Mouse (Mus musculus) ZHBTc4 (cell line): ENCODE measurements around the gene Fam107b.

Source experiments
- DNase-seq: peaks from one replicate; pipeline ENCODE4 v3.0.0-alpha.2; 2011; ENCODE audit warnings: low read depth, low spot score

Fam107b gene

DNA sequence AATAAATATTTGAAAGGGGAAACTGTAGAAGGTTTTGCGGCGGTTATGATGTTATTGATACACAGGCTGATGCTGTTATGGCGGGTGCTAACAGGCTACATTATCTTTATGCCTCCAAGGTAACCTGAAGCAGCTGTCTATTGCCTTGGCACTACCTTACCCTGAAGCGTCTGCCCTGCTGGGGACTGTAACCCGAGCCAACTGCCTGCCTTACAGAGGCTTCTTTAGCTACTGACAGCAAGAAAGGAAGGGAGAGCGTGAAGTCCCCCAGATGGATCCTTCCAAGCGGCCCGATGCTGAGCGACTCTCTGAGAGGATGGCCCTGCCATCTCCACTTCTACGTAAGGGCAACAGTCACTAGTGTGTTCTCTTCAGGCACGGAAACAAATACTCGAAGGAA is at the start of gene Fam107b:
Gene Fam107b (plus strand): TSS at position 303 of the 400 bp plus-strand sequence.
- no peak for DNase-seq

DNA sequence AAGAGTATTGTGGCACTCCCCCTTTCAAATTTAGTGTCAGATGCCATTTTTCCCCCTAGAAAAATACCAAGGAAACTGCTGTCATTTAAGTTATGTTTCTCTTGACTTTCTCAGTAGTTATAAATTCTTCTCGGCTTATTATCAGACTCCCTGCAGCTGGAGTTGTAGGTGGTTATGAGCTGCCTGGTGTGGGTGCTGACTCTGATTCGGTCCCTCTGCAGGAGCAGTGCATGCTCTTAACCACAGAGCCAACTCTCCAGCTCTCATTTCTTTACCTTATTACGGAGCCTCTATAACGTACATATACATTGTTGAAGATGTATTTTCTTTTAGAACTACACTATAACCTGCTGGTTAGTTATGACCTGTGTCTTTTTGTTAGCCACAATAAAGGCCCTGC is 47.7 kb upstream of the Fam107b start:
- DNase-seq, result no peak

DNA sequence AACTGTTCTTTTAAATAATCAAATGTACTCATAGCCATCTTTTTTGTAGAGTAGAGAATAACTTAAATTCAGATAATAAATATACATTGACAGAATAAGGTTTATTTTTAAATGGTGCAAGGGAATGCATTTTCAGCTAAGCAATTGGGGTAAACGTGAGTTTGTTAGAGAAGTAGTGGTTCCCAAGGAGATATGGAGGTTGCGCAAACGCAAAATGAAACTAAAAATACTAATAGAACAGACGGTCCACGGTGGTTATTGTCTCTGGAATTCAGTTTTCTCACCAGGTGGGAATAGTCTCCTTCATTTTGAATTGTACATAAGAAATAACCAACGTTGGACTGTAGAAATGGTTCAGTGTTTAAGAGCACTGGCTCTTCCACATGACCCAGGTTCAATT is 44.0 kb upstream of the Fam107b start:
- no peak for DNase-seq

DNA sequence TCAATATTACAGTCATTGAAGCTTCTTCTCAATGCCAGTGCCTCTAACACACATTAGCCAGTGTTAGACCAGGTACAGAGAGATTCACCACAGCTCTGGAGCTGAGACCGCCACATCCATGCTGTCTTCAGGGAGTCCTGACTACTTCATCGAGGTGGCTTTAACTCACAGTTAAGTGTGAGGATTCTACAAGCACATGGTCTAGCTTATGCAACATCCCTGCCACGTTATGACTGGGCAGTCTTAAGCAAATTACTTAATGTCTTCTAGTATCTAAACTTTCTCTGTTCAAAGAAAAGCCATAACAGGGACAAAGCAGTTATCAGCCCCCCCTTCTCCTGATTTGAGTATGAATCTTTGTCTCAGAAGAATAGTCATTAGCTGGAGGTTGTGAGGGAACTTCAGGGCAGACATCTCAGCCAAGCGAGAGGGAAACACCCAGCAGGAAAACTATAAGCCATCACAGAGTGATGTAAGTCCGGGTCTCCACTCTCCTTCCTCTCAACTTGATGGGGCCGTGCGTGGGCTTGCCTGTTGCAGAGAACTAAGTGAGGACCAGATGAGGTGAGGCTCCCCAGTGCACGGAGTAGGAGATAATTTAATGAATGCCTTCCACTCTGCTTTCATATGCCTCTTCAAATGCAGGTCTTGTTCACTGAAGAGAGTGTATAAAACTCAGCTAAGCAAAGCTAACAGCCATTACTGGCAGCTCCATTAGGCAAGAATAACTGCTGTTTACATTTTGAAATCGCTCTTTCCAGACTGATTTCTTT is 28.8 kb upstream of the Fam107b start:
- DNase-seq, result no peak

DNA sequence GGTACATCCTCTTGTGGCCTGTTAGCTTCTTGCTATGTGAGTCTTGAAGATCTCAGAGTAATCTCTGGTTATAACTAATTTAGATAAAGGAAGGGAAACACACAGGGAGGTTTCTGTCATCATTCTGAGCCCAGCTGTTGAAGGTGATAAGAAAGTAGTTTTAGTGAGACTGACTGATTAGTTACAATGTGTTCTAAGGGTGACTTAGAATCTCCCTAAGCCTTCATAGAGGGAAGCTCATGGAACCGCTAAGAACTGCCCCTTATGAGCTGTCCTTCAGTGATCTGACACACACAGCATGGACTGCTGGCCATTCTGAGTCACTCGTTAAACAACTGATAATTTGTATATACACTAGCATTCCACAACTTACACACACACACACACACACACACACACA is 24.2 kb upstream of the Fam107b start:
- DNase-seq, result no peak

DNA sequence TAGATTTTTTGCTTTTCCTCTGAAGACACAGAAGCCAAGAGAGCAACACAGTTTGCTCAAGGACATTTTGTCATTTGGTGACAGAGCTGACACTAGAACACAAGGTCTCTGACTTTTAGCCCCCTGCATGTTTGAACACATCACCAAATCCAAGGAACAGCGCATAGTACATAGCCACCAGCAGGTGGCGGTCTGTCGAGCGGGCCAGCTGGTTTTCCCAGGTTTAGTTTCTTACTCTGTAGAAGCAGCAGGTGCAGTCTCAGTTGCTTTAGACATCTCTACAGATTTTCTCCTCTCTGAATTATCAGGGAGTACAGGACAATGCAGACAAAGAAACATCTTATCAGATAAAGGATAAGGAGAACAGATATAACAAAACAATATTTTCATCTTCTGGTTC is 23.7 kb upstream of the Fam107b start:
- DNase-seq, result peak; percentile 82

DNA sequence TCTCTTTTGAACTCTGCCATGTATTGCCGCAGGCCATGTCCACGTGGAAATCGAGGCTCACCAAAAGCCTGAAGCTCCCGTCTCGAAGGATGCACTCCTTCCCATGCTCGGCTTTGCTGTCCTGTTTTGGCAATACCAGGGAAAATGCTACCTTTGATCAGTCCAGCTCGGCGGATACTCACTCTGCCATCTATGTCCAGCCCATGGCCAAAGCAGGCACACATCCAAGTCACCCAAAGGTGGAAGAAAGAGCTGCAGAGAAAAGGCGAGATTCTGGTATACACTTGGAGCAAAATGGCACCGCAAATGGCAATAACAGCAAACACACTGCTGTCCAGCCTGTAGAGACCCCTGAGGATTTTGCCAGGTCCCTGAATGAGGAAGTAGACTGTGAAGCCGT is 318 bp downstream of the Fam107b start:
- no peak for DNase-seq

DNA sequence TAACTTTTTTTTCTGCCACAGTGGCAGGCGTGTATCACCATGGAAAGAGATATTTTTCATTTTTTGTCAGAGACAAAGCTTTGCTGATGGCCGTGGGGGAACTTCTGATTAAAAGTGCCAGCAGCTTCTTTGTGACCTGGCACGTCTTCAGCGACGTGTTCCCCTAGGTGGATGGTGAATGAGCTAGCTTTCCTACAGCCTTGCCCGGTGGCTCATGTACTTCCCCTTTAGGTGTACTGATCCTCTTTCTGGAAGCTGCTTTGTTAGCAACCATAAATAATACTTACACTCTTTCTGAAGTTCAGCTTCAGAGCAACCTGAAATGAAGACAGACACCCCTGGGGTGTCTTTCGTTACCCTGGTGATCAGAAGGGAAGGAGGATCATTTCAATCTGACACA is 3.6 kb downstream of the Fam107b start:
- no peak for DNase-seq

DNA sequence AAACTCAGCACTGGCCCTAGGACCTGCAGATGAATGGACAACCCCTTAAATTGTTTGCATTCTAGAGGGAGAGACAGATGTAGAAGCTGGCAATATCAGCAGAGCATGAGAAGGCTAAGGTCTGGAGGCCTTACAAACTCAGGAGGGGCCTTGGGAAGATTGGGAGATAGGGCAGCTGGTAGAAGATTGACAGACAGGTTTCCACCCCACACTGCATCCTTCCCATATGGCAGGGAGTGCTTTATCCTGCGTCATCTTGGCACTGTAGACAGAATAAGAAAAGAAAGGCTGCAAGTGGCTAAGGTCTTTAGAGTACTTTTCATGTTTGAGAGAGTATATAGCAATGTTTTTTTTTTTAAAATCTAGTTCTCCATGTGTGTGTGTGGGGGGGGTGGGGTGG is 4.9 kb downstream of the Fam107b start:
- no peak for DNase-seq

DNA sequence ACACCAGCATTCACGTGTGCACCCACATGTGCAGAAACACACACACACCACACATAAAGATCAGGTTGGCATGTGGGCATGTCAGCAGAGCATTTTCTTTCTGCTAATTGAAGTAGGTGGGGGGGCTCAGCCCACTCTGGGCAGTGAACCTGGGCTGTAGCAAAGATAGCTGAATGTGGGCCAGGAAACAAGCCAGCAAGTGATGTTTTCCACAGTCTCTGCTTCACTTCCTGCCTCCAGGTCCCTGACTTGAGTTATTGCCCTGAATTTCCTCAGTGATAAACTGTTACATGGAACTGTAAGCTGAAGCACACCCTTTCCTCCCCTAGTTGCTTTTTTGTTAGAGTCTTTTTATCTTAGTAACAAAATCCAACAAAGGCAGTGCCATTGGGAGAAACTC is 6.1 kb downstream of the Fam107b start:
- no peak for DNase-seq

DNA sequence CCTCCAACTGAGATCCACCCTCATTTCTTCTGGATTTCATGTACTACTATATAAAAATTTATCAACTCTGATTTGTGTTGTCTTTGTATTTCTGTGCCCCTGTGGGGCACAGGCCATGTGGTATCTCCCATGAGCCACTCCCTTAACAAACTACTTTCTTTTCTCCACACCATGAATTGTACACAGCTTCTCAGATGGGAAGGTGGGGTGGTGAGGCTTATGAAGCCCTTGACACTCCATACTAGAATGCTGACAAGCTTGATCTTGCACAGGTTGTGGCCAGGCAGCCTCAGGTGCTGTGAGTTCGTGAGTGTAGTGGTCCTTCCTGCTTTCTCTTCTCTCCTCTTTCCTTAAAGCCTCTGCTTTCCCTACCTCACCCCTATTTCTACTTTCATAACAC is 6.9 kb downstream of the Fam107b start:
- no peak for DNase-seq

DNA sequence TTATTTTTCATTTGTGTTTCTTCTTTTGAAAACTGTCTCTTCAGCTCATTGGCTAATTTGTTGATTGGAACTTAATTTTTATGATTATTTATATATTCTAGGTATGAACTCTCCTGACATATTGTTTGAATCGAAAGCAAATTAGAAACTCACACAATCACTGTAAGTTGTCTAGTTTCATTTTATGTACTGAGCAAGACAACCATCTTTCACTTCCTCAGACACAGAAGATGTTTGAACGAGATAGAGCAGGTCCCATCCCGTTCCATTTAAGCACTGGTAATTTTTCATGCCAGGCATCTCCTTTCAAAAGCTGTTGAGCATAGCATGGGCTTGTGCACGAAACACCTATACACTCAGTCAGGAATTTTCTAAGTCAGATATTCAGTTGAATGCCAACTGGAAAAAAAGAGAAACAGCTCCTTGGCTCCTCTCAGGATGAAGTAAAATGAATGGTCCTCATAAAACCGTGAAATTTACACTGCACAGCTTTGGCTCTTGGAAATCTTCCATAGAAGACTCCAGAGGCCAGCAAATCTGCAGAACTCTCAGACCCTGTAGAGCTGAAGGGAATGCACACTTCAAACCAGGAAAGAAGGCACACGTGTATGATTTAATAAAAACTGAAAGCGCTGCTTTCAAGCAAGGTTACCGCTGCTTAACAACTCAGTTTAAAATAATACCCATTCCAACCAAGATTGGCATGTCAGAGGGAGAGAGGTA is 8.1 kb downstream of the Fam107b start:
- DNase-seq, result no peak

DNA sequence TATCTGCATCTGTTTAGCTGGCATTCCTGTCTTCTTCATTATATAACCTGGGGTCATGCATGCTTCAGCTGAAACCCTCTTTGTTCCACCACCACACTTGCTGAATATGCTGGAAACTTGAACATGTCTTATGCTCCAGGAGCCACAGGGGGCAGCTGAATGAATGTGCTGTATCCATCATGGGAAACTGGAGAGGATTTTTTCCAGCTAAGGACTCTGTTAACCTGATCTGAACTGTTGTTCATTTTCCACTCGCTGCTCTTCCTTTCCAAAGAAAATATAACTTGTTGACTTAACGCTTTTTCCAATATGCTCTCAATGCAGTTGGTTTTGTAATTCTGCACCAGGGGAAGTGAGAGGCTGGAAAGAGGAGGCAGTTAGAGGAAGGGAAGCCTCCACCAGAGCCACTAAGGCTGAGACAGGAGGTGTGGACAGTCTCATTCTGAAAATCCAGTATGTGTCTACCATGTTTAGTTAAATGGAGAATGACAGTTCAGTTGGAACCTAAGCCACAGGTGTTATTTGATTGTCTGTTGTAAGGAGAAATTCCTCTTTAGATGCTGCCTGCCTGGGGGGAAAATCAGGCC is 9.1 kb downstream of the Fam107b start:
- no peak for DNase-seq

DNA sequence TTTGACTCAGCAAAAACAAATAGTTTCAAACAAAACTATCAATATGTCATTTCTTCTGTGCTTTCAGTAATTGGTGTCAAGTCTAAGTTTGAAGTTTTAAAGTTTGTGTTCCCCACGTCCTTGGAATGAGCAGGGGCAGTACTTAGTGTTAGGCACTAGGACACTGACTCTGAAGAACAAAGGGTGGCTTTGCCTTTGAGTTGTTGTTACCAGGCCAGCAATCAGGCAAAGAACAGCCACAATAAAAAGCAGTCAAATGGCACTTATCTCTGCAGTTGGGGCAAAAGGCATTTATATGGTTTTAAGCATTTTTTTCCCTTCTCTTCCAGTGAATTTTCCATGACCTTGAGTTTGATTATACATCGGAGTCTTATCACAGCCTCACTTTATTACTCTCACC is 12.5 kb downstream of the Fam107b start:
- no peak for DNase-seq

DNA sequence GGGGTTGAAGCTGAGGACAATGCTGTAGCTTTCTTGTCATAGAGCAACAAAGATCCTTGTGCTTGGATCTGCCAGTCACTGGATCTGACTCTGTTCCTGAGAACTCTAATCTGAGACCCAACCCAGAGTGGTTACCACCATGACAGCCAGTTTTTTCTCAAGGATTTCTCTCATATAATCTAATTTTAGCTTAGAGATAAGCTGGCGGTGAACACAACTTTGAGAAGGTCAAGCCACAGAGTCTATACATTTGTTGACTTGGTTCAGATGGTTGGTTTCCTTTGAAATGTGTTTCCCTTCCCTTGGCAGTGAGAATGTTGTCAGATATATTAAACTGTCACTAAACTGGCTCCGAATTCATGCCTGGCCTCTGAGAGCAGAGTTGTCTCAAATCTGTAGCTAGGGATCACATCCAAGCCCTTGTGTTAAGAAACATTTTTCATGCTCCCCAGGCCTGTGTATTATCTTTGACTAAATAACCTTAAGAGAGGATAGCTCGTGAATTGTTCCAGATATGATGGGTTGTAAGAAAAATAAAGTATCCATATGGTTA is 15.0 kb downstream of the Fam107b start:
- DNase-seq, result no peak

DNA sequence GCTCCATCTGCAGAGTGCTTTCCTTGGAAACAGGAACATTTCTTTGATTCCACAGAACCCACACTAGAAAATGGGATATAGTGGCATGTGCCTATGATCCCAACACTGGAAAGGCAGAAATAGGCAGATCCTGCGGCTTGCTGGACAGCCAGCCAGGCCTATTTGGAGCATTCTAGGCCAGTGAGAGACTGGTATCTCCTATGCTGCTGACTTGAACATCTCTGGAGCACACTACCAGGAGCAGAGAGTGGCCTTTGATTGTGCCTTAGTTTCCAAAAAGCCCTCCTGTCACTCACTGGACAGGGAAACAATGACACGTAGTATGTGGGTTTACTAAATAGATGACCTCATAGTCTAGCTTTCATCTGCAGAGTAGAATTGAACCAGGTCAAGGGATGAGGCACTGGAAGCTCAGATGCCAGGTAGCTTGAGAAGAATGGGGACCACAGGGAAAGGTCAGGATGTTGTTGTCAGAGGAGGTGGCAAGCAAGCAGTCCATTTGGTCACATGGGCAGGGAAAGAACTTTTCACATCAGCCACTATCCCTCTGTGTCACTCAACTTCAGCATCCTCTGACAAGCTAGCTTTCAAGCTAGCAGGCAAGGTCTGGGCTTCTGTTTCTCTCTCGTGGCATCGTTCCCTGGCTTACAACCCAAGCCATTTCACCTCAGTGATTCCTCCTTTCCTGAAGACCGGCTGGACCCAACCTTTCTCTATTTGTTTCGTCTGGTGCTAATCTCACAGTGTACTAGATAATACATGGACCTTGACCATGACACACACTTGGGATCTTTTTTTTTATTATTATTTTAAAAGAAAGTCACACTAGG is 20.0 kb downstream of the Fam107b start:
- DNase-seq, result no peak

DNA sequence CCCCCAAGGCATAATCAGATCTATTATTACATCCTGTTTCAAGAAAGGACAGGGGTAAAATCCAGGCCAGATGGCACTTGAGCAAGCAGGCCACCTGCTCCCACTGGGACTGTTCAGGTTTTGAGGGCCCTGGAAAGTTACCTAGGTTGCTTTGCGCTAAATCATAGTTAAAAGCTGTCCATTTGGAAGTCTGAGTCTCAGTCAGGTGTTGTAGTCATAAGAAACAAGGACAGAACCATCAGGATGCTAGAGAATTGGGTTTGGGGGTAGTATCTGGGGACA is 20.6 kb downstream of the Fam107b start:
- no peak for DNase-seq

DNA sequence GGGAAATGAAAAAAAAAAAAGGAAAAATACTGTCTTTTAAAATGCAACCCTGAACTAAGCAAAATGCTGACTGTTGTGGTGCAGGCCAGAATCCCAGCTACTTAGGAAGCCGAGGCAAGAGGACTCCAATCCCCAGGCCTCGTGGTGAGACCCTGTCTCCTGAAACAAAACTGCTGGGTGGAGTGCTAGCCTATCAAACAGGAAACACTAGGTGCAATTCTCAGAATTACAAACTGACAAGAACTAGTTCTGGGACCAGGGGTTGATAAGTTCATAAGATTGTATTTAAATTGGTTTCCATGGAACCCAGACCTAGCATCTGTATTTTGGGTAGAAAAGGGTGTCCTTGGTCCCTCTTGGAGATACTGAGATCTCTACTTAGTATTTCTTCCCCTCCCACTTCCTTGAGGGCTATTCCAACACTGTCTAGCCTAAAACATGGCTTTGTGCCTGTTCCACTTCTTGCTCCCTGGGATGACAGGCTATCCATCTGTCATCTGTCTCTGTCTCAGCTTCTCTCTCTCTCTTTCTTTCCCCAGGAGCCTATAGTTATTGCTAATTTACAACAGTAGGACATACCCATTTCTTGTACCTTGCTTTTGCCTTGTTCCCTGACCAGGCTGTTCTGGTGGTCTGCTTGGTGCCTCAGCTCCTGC is 24.5 kb downstream of the Fam107b start:
- no peak for DNase-seq

DNA sequence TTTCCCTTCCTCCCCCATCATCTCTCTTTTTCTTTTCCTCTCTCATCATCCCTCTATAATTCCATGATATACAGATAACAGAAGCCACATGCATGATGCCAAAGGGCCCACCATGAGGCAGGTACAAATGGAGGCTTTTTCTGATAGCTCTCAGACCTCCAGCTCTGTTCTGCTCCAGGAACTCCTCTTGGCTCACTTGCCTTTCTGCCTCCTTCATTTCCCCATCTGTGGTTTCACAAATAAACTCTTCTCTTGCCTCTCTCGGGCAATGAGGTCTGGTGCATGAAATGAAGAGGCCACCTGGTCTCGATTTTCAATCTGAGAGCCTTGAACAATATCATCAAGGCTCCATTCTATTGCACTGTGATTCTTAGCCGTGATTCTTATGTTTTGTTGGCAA is 30.1 kb downstream of the Fam107b start:
- DNase-seq, result no peak

DNA sequence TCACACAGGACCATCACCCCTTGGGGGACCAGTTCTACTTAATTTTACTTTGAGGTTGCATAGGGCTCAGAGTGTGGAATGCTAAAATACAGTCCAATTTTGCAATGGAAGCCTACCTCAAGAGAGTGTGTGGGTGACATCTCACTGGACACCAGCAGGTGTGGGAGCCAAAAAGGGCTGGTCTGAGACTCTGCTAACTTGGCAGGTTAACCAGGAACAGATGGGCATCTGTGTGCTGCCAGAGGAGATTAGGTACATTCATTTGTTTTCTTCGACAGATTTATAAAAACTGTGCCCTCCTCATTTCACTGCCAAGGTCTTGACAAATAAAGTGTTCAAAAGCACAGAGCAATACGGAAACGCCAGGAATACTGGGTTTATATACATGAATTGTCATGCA is 32.3 kb downstream of the Fam107b start:
- no peak for DNase-seq

DNA sequence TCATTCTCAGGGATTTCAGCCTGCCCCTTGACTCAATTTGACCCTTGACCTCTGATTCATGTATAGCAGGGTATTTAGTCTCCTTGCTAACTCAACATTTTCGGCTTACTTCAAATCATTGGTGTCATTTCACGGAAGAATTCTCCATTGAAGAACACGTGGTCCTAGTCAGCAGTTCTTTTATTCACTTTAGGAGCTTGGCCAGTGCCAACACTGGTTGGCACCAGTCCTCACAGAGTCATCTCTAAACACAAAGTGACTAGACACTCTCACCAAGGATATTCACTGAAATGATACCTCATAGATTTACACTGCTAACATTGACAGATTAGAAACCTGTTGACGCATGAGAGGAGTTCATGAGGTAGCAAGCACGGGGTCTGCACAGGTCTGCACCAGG is 32.9 kb downstream of the Fam107b start:
- DNase-seq, result no peak
